Mouse (Mus musculus) ES-E14 (cell line): ENCODE results near the gene Kdm5a. TPM values are rescaled to one million over a fixed set of nuclear protein-coding genes. Genes with fewer than 3 reads are reported as not detected.
A peak's percentile ranks its signal among the peaks of the same experiment; 100 is the strongest.

Source experiments
- DNase-seq: peaks from one replicate; pipeline ENCODE4 v3.0.0-alpha.2; 2013; ENCODE audit warnings: low read depth, low spot score
- H3K27ac ChIP-seq: 2 replicates; pipeline ENCODE4 v1.5.1; 2012; ENCODE audit warnings: low read depth, mild to moderate bottlenecking, low read length, moderate library complexity, mixed read lengths; ENCODE audit not compliant: poor library complexity, insufficient read depth, severe bottlenecking
- H3K36me3 ChIP-seq: 2 replicates; pipeline ENCODE4 v1.6.1; 2012; ENCODE audit warnings: mild to moderate bottlenecking, low read length, moderate library complexity, mixed read lengths; ENCODE audit not compliant: control insufficient read depth, poor library complexity, insufficient read depth, severe bottlenecking
- H3K4me1 ChIP-seq, 2 experiments: fragments of 150-350 bp in 1 of 2; sonication (generic) in 1 of 2; 2 replicates each; pipeline ENCODE4 v1.6.1; 2012; ENCODE audit warnings: low read length in 2 of 2, mild to moderate bottlenecking in 1 of 2, mixed read lengths in 1 of 2; ENCODE audit not compliant: control insufficient read depth in 2 of 2, insufficient read depth in 2 of 2, poor library complexity in 1 of 2
- H3K4me3 ChIP-seq, 2 experiments: fragments of 150-350 bp in 1 of 2; sonication (generic) in 1 of 2; 2 replicates each; pipeline ENCODE4 v1.5.1; 2012; ENCODE audit warnings: low read length in 2 of 2, low read depth in 1 of 2, mild to moderate bottlenecking in 1 of 2, mixed read lengths in 1 of 2; ENCODE audit not compliant: insufficient read depth in 1 of 2, poor library complexity in 1 of 2, severe bottlenecking in 1 of 2
- H3K9ac ChIP-seq: 2 replicates; pipeline ENCODE4 v1.6.1; 2012; ENCODE audit warnings: low read depth, mild to moderate bottlenecking, low read length, mixed read lengths; ENCODE audit not compliant: poor library complexity, insufficient read depth, severe bottlenecking
- H3K9me3 ChIP-seq: fragments of 150-350 bp; sonication (generic); 2 replicates; pipeline ENCODE4 v1.6.1; 2012; ENCODE audit warnings: low read depth, mild to moderate bottlenecking, low read length; ENCODE audit not compliant: control insufficient read depth, insufficient read depth
- CHD2 ChIP-seq: IDR thresholded peaks from 2 replicates; pipeline ENCODE4 v1.6.1; 2014; ENCODE audit warnings: mild to moderate bottlenecking, low read depth, low read length, inconsistent platforms
- HCFC1 ChIP-seq: IDR thresholded peaks from 2 replicates; pipeline ENCODE4 v1.6.1; 2012; ENCODE audit warnings: low read length, inconsistent platforms, borderline replicate concordance; ENCODE audit not compliant: insufficient read depth
- MAFK ChIP-seq: IDR thresholded peaks from 2 replicates; pipeline ENCODE4 v1.6.1; 2014; ENCODE audit warnings: mild to moderate bottlenecking, low read depth, low read length, inconsistent platforms; ENCODE audit not compliant: insufficient read depth
- ZC3H11A ChIP-seq: IDR thresholded peaks from 2 replicates; pipeline ENCODE4 v1.6.1; 2012; ENCODE audit warnings: low read depth, mild to moderate bottlenecking, inconsistent platforms, low read length, borderline replicate concordance
- ZNF384 ChIP-seq: IDR thresholded peaks from 2 replicates; pipeline ENCODE4 v1.6.1; 2012; ENCODE audit warnings: low read depth, low read length, inconsistent platforms
- in situ Hi-C, 2 experiments: fragments of 600-800 bp; cut with MboI; formaldehyde crosslinking; loops; one replicate each; pipeline ENCODE4 v1.15.1; 2025; ENCODE audit warnings: low sequenced_read_pairs in 2 of 2, inconsistent platforms in 1 of 2; ENCODE audit not compliant: unreplicated experiment in 2 of 2
- total RNA-seq: library from RNA; depleted of rRNA; stranded (reverse); fragments of 300-350 nt; gene quantifications from 2 replicates; pipeline ENCODE4 v1.2.3, GENCODE M21; 2012

The Kdm5a gene
- total RNA-seq, 1 experiment, result 53.3 TPM

DNA sequence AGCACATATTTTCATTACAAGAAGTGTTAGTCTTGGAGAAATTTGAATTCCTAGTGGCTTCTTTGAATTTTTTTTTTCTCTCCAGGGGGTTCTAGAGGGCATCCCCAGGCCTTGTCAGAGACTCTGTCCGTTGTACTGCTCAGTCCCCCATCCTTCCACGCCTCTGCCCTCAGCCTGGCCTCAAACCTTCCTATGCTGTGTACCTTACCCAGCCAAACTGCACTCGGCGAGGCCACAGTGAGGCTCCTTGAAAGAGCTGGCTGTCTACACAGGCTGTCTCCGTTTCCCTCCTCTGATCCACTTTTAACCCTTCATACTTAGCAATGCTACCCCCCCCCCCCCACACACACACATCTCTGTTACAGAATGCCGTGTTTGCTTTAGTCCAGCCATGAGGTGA is 98.3 kb downstream of the Kdm5a start:
- Histone ChIP-seq H3K4me3 (no peak overlapping the region), H3K27ac (no peak overlapping the region), H3K9ac (no peak overlapping the region), H3K36me3 (no peaks in the 10 kb centered on the region), H3K9me3 (no peaks in the 10 kb centered on the region), H3K4me1 (peaks cover 0 to 5% of the 10 kb centered on the region in 2 experiments; a peak in 2 of 4 replicates)
- in situ Hi-C loops, result no loop called here
- TF ChIP-seq HCFC1, result no peak
- TF ChIP-seq ZNF384, result no peak
- TF ChIP-seq MAFK, result no peak
- no peak for TF ChIP-seq CHD2
- no peak for TF ChIP-seq ZC3H11A
- DNase-seq, result no peak

GRCm38 (mm10) chr6:120463086-120463871 is 99.4 kb downstream of the Kdm5a start, which contains the start of gene Il17ra:
Il17ra (plus strand) TSS chr6:120463247.
- peak within 1 kb of the TSS; percentile 69 for H3K9ac ChIP-seq
- in situ Hi-C loops, result no loop called here
- H3K36me3 ChIP-seq, result no peaks in the 10 kb centered on the region
- TF ChIP-seq ZNF384 (no peak), HCFC1 (no peak), ZC3H11A (no peak)
- peak; percentile 60 for DNase-seq
- H3K9me3 ChIP-seq, result no peaks in the 10 kb centered on the region
- peaks cover 0 to 5% of the 10 kb centered on the region in 2 experiments; a peak in 2 of 4 replicates for H3K4me1 ChIP-seq
- peak within 1 kb of the TSS; percentile 74 to 75 for H3K4me3 ChIP-seq
- H3K27ac ChIP-seq, result no peak within 1 kb of the TSS

GRCm38 (mm10) chr6:120463884-120464283 is 100.0 kb downstream of the Kdm5a start:
- no peak overlapping the region for H3K27ac ChIP-seq
- TF ChIP-seq HCFC1 (no peak), ZNF384 (no peak), CHD2 (no peak), MAFK (no peak), ZC3H11A (no peak)
- no peak overlapping the region; the same call in 1 of the 2 replicates for H3K9ac ChIP-seq
- H3K4me1 ChIP-seq, result peaks cover 0 to 5% of the 10 kb centered on the region in 2 experiments; a peak in 2 of 4 replicates
- H3K36me3 ChIP-seq, result no peaks in the 10 kb centered on the region
- H3K4me3 ChIP-seq, result peak overlapping the region; percentile 74 to 75
- no peaks in the 10 kb centered on the region for H3K9me3 ChIP-seq
- in situ Hi-C loops, result no loop called here
- DNase-seq, result no peak

- no peak for DNase-seq
- Histone ChIP-seq H3K9me3 (no peaks in the 10 kb centered on the region), H3K27ac (no peak overlapping the region), H3K4me3 (peak overlapping the region in 1 of 2 experiments; percentile 74; a peak in 1 of 4 replicates), H3K9ac (no peak overlapping the region), H3K36me3 (no peaks in the 10 kb centered on the region), H3K4me1 (peaks cover 0 to 5% of the 10 kb centered on the region in 2 experiments; a peak in 2 of 4 replicates)
- TF ChIP-seq MAFK, result no peak
- TF ChIP-seq CHD2, result no peak
- TF ChIP-seq HCFC1, result no peak
- no peak for TF ChIP-seq ZC3H11A
- TF ChIP-seq ZNF384, result no peak
- in situ Hi-C loops, result no loop called here
Measured at GRCm38 (mm10) chr6:120464406-120464939, 100.5 kb downstream of the Kdm5a start.
